Mouse (Mus musculus): ENCODE measurements around the gene 1700037H04Rik.

- TF ChIP-seq POLR2A (IDR thresholded peaks at IDR 0.05; ENCODE audit: insufficient read depth, low read depth, low read length) (no peak), CTCF (IDR thresholded peaks at IDR 0.05) (no peak), EP300 (IDR thresholded peaks at IDR 0.05; ENCODE audit: insufficient read depth, low read depth, low read length) (no peak)
These were observed 21.1 kb downstream of the 1700037H04Rik start for GRCm38 (mm10) chr2:131138760-131139159.

Measured in heart, adult 2 months (tissue).